Mouse (Mus musculus) heart, postnatal 0 days (tissue): Measurements from ENCODE around the gene Sdcbp2. TPM values are rescaled to one million over a fixed set of nuclear protein-coding genes. Genes with fewer than 3 reads are reported as not detected.

Source experiments
- ATAC-seq: fragments of 200-750 bp; cut with Nextera tagmentation; 2 replicates; pipeline ENCODE4 v1.8.0; 2017; ENCODE audit warnings: low read depth, moderate number of reproducible peaks, moderate library complexity; ENCODE audit not compliant: insufficient read depth
- DNase-seq: peaks from one replicate; pipeline ENCODE4 v3.0.0-alpha.2; 2016; ENCODE audit warnings: low spot score
- H3K27ac ChIP-seq: fragments of 300-500 bp; sonication (generic); 2 replicates; pipeline ENCODE4 v1.5.1; 2014; ENCODE audit warnings: low read depth, mild to moderate bottlenecking
- H3K27me3 ChIP-seq: fragments of 300-500 bp; sonication (generic); 2 replicates; pipeline ENCODE4 v1.6.1; 2014; ENCODE audit warnings: low read length, mixed read lengths; ENCODE audit not compliant: control insufficient read depth, insufficient read depth
- H3K36me3 ChIP-seq: fragments of 300-500 bp; sonication (generic); replicated peaks from 2 replicates; pipeline ENCODE4 v1.6.1; 2014; ENCODE audit warnings: low read length, mixed read lengths; ENCODE audit not compliant: control insufficient read depth, insufficient read depth
- H3K4me1 ChIP-seq: fragments of 300-500 bp; sonication (generic); 2 replicates; pipeline ENCODE4 v1.6.1; 2014; ENCODE audit warnings: antibody characterized with exemption; ENCODE audit not compliant: control insufficient read depth, insufficient read depth
- H3K4me2 ChIP-seq: fragments of 300-500 bp; sonication (generic); 2 replicates; pipeline ENCODE4 v1.6.1; 2014; ENCODE audit warnings: low read depth, mild to moderate bottlenecking, low read length, moderate library complexity
- H3K4me3 ChIP-seq: fragments of 300-500 bp; sonication (generic); 2 replicates; pipeline ENCODE4 v1.5.1; 2014; ENCODE audit warnings: low read depth, low read length
- H3K9ac ChIP-seq: fragments of 300-500 bp; sonication (generic); replicated peaks from 2 replicates; pipeline ENCODE4 v1.6.1; 2014; ENCODE audit warnings: low read depth, low read length, mixed read lengths
- H3K9me3 ChIP-seq: fragments of 300-500 bp; sonication (generic); replicated peaks from 2 replicates; pipeline ENCODE4 v1.6.1; 2016; ENCODE audit warnings: low read length; ENCODE audit not compliant: control insufficient read depth
- CTCF ChIP-seq: IDR thresholded peaks from 2 replicates; pipeline ENCODE4 v1.5.1; 2016; ENCODE audit warnings: antibody characterized with exemption, control low read depth, low read depth
- EP300 ChIP-seq: IDR thresholded peaks from 2 replicates; pipeline ENCODE4 v1.6.1; 2016; ENCODE audit warnings: antibody characterized with exemption, low read depth
- WGBS: fragments of 180-500 bp; shearing (Covaris S2); extraction: QIAGEN DNeasy Blood & Tissue Kit; methylation state at CpG from one replicate; pipeline ENCODE4 v1.1.7; 2014; 5-methylcytosine and 5-hydroxymethylcytosine counted together
- polyA plus RNA-seq: library from polyadenylated mRNA; unstranded; fragments of >200 nt; fragmentation: Nextera tagmentation; extraction: Ambion mirVana; gene quantifications from 2 replicates; pipeline ENCODE4 v1.2.1, GENCODE M21; 2015
- total RNA-seq: library from RNA; depleted of rRNA; stranded (reverse); fragments of >200 nt; gene quantifications from 2 replicates; pipeline ENCODE4 v1.2.3, GENCODE M21; 2014; ENCODE audit warnings: low replicate concordance; rRNA removed

Gene Sdcbp2
- total RNA-seq (1.7 and 8.0 TPM in 2 replicates), polyA plus RNA-seq (1.8 and 2.2 TPM in 2 replicates)

GRCm38 (mm10) chr2:151571873-151572700 is at the start of gene Sdcbp2:
Sdcbp2 (plus strand) TSS chr2:151572622.
- TF ChIP-seq EP300 (no peak), CTCF (no peak)
- no peaks in the 10 kb centered on the region for H3K27me3 ChIP-seq
- H3K4me3 ChIP-seq = no peak within 1 kb of the TSS
- peak within 1 kb of the TSS; percentile 30 for H3K27ac ChIP-seq
- H3K9ac ChIP-seq = no peak within 1 kb of the TSS
- no peaks in the 10 kb centered on the region for H3K9me3 ChIP-seq
- H3K4me2 ChIP-seq = no peak within 1 kb of the TSS
- H3K4me1 ChIP-seq = peaks cover 5% of the 10 kb centered on the region; the same call in 1 of the 2 replicates
- DNase-seq = no peak
- ATAC-seq = no peak
- no peaks in the 10 kb centered on the region for H3K36me3 ChIP-seq
- WGBS = 57% methylated on average over 17 of the region's 17 CpGs

DNA sequence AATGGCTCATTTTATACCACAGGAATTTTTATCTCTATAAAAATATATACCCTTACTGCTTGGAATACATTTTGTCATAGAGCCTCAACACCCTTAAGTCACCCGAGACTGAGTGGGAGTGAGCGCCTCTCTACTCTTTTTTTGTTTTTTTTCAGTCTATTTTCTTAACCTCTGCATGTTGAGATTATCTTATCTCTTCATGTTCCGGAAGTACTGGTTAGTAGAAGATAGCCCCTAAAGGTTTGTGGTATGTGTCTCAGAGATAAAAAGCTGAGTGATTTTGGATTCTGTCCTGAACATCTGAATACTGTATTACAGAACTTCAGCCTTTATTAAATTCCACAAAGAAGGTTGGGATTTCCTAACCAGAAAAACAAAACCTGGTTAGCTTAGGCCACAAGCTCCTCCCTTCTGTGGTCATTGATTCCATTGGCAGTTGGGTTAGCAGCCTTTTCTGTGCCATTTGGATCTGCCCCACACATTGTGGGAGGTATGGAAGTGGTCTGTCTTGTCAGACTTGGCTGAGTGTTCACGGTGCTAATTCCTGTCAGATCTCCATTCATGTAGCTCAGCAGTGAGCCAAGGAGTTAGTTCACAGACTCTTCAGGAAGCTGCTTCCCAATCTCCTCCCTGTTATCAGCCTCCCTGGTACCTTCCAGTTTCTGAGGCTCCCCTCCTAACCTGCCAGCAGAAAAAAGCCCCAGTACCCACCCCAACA is 47.9 kb upstream of the Sdcbp2 start:
- no peaks in the 10 kb centered on the region for H3K27me3 ChIP-seq
- H3K9me3 ChIP-seq = no peaks in the 10 kb centered on the region
- no peak overlapping the region for H3K4me3 ChIP-seq
- H3K9ac ChIP-seq = no peak overlapping the region
- H3K4me1 ChIP-seq = no peaks in the 10 kb centered on the region
- peaks cover 14% of the 10 kb centered on the region; the same call in 1 of the 2 replicates for H3K36me3 ChIP-seq
- H3K4me2 ChIP-seq = no peak overlapping the region
- TF ChIP-seq CTCF (no peak), EP300 (no peak)
- no peak for DNase-seq
- H3K27ac ChIP-seq = no peak overlapping the region
- ATAC-seq = peak; percentile 39; the same call in 1 of the 2 replicates
- WGBS = 24% methylated on average over 4 of the region's 4 CpGs

DNA sequence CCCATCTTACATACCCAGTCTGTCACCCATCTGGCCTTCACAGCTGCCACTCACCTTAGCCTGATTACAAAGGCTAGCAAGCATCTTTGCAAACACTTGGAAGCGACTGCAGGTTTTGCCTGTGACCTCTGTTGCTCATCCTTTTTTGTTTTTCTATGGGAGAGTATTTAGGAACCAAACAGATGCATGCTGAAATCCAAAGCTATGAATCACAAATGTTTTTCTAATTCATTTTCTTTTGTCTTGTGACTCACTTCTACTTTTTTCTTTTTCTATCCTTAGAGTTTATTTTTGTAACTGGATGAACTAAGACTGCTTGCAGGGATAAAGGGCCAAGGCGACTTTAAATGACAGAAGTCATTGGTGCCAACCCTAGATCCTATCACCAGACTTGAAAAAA is 46.9 kb upstream of the Sdcbp2 start:
- no peaks in the 10 kb centered on the region for H3K27me3 ChIP-seq
- WGBS = 59% methylated on average over 2 of the region's 2 CpGs
- H3K4me2 ChIP-seq = no peak overlapping the region
- no peak for ATAC-seq
- DNase-seq = no peak
- H3K27ac ChIP-seq = no peak overlapping the region
- H3K9ac ChIP-seq = no peak overlapping the region
- H3K9me3 ChIP-seq = no peaks in the 10 kb centered on the region
- H3K4me3 ChIP-seq = no peak overlapping the region
- peaks cover 9% of the 10 kb centered on the region; the same call in 1 of the 2 replicates for H3K36me3 ChIP-seq
- TF ChIP-seq EP300 = no peak
- TF ChIP-seq CTCF = no peak
- 0 out of 2 replicates have a peak, but pooled peaks cover 4% of the 10 kb centered on the region for H3K4me1 ChIP-seq

GRCm38 (mm10) chr2:151528066-151528465 is 44.4 kb upstream of the Sdcbp2 start:
- ATAC-seq = no peak
- TF ChIP-seq CTCF = no peak
- no peak for TF ChIP-seq EP300
- Histone ChIP-seq H3K27me3 (no peaks in the 10 kb centered on the region), H3K4me3 (no peak overlapping the region), H3K9ac (no peak overlapping the region), H3K36me3 (no peaks in the 10 kb centered on the region), H3K27ac (no peak overlapping the region), H3K4me1 (0 out of 2 replicates have a peak, but pooled peaks cover 6% of the 10 kb centered on the region), H3K9me3 (no peaks in the 10 kb centered on the region), H3K4me2 (no peak overlapping the region)
- 82% methylated on average over 1 of the region's 1 CpGs for WGBS
- DNase-seq = no peak

DNA sequence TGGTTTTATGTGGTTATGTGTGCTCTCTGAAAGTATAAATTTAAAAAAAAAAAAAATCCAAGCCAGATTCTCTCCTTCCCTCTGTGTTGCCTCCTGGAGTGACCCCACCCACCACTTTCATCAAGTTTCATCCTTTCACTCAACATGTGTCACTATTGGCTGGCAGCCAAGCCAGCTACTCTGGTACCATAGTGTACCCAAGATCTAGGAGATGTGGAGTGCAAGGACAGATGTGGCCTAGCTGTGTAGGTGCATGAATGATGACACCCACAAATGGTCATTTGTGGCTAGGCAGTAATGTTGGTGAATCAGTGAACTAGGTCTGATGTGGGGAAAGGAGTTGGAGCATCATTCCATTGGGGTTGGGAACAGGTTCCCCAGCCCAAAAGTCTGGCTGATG is 43.3 kb upstream of the Sdcbp2 start:
- H3K4me1 ChIP-seq = 0 out of 2 replicates have a peak, but pooled peaks cover 6% of the 10 kb centered on the region
- no peak for DNase-seq
- H3K27ac ChIP-seq = no peak overlapping the region
- TF ChIP-seq CTCF = no peak
- no peak for TF ChIP-seq EP300
- no peaks in the 10 kb centered on the region for H3K9me3 ChIP-seq
- no peak overlapping the region for H3K4me2 ChIP-seq
- H3K9ac ChIP-seq = no peak overlapping the region
- no peak for ATAC-seq
- H3K4me3 ChIP-seq = no peak overlapping the region
- no peaks in the 10 kb centered on the region for H3K36me3 ChIP-seq
- H3K27me3 ChIP-seq = no peaks in the 10 kb centered on the region
